Mouse (Mus musculus): Measurements from ENCODE around the gene Tubg2. TPM values are rescaled to one million over a fixed set of nuclear protein-coding genes. Genes with fewer than 3 reads are reported as not detected.
A peak's percentile ranks its signal among the peaks of the same experiment; 100 is the strongest.

The Tubg2 gene
- polyA plus RNA-seq, 1 experiment: 2.4 TPM

DNA sequence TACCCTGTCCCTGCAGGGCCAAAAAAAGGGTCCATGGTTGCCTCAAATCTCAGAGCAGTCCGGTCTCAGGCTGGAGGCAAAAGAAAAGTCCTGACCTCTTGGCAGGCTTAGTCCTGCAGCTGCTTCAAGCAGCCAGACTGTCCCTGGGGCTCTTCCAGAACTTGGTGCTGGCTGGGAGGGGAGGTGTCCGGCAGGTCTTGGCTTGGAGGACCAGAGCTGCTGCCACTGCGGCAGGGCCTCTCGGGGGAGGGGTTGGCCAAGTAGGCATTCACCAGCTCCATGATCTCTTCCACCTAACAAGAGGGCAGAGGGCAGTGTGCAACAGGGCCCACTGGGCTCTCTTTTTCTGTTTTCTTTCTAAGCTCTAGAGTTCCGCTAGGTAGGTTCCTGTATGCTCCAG lies 7.1 kb downstream of the Tubg2 start:
- DNase-seq: no peak
- TF ChIP-seq POLR2A (IDR thresholded peaks at IDR 0.05; ENCODE audit: borderline replicate concordance, extremely low read depth, low read depth, low read length): no peak
- no peak for TF ChIP-seq CTCF (IDR thresholded peaks at IDR 0.05; ENCODE audit: insufficient read depth, low read length)
- 42% methylated on average over 5 of the region's 5 CpGs for WGBS
- Histone ChIP-seq H3K4me3 (replicated peaks; ENCODE audit: extremely low read depth, low read depth, low read length) (no peak overlapping the region), H3K4me1 (ENCODE audit: control insufficient read depth, insufficient read depth, low read length) (peaks cover 6% of the 10 kb centered on the region; the same call in 1 of the 2 replicates)

GRCm38 (mm10) chr11:101163476-101164350 lies 8.0 kb downstream of the Tubg2 start:
- 69% methylated on average over 45 of the region's 49 CpGs for WGBS
- Histone ChIP-seq H3K4me3 (replicated peaks; ENCODE audit: extremely low read depth, low read depth, low read length) (no peak overlapping the region), H3K4me1 (ENCODE audit: control insufficient read depth, insufficient read depth, low read length) (peaks cover 8% of the 10 kb centered on the region; the same call in 1 of the 2 replicates)
- TF ChIP-seq CTCF (IDR thresholded peaks at IDR 0.05; ENCODE audit: insufficient read depth, low read length) (no peak), POLR2A (IDR thresholded peaks at IDR 0.05; ENCODE audit: borderline replicate concordance, extremely low read depth, low read depth, low read length) (no peak)
- no peak for DNase-seq

DNA sequence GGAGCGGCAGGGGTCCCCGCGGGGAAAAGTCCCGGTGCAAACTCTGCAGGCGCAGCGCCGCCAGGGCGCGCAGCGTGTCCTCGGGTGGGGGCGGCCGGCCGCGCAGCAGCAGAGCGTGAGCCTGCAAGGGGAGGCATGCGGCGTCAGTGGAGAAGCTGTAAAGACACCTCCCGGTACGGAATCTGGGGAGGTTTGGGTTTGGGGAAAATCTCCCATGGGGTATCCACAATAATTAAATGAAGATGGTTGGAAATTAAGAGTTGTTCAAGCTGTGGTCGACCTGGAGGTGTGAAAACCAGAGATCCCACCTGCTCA lies 8.6 kb downstream of the Tubg2 start:
- H3K4me3 ChIP-seq (replicated peaks; ENCODE audit: extremely low read depth, low read depth, low read length): no peak overlapping the region
- H3K4me1 ChIP-seq (ENCODE audit: control insufficient read depth, insufficient read depth, low read length): peaks cover 8% of the 10 kb centered on the region; the same call in 1 of the 2 replicates
- 60% methylated on average over 21 of the region's 21 CpGs for WGBS
- no peak for TF ChIP-seq POLR2A (IDR thresholded peaks at IDR 0.05; ENCODE audit: borderline replicate concordance, extremely low read depth, low read depth, low read length)
- TF ChIP-seq CTCF (IDR thresholded peaks at IDR 0.05; ENCODE audit: insufficient read depth, low read length): no peak
- DNase-seq: no peak

DNA sequence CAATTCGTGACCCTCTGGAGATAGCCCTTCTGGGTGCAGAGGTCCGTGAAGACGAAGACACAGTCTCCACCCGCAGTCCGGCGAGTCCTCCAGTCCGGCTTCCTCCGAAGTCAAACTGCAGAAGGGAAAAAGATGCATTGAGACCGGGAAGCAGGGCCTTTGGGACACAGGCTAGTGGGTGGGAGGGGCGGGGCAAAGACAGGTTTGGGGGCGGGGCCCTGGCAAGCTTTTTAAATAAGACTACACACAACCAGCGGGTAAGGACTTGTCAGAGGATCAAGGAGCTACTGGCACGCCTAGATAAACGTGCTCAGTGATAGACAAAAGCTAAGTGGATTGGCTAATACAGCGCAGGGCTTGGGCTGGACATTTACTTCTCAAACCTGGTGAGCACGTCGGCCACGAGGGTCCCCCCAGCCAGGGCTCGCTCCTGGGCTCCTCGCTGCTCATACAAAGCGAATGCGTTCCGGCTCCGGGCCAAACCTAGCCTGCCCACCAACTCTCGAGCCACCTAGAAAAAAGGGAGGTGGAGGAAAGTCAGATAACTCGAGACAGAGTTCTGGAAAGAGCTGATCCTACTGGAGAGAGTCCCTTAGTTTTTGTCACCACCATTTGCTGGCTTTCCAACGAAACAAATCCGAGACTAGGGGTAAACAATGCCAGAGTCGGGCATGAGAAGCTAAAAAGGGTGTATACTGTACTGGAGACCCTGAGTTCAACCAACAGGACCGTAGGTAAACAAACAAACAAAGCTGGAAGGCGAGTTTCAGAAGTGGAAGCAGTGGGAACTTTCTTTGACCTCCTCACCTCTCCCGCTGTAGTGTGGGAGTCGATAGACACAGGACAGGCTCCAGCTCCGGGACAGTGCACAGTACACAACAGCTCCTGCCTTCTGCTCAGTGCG lies 9.2 kb downstream of the Tubg2 start:
- Histone ChIP-seq H3K4me3 (replicated peaks; ENCODE audit: extremely low read depth, low read depth, low read length) (no peak overlapping the region), H3K4me1 (ENCODE audit: control insufficient read depth, insufficient read depth, low read length) (peaks cover 8% of the 10 kb centered on the region; the same call in 1 of the 2 replicates)
- WGBS: 61% methylated on average over 35 of the region's 35 CpGs
- no peak for DNase-seq
- TF ChIP-seq CTCF (IDR thresholded peaks at IDR 0.05; ENCODE audit: insufficient read depth, low read length) (no peak), POLR2A (IDR thresholded peaks at IDR 0.05; ENCODE audit: borderline replicate concordance, extremely low read depth, low read depth, low read length) (no peak)

DNA sequence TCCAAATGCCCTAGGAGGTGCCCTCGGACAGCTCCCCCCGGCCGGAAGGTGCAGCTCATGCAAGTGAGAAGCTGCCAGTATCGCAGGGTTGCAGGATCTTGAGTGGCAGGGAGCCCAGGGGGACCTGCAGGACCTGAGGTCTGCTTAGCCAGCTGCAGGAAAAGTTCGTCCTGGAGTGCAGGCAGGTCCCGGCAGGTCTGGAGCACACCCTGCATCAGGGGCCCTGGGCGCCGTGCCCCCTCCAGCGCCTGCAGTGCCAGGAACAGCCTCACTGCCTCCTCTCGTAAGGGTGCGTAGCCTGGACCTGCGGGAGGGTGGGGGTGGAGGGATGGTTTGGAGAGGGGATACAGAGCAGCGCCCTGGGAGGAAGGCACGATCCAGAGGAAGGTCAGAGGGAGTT lies 10.7 kb downstream of the Tubg2 start:
- 86% methylated on average over 14 of the region's 14 CpGs for WGBS
- DNase-seq: no peak
- no peak for TF ChIP-seq POLR2A (IDR thresholded peaks at IDR 0.05; ENCODE audit: borderline replicate concordance, extremely low read depth, low read depth, low read length)
- no peak for TF ChIP-seq CTCF (IDR thresholded peaks at IDR 0.05; ENCODE audit: insufficient read depth, low read length)
- H3K4me1 ChIP-seq (ENCODE audit: control insufficient read depth, insufficient read depth, low read length): peaks cover 8% of the 10 kb centered on the region; the same call in 1 of the 2 replicates
- H3K4me3 ChIP-seq (replicated peaks; ENCODE audit: extremely low read depth, low read depth, low read length): no peak overlapping the region

DNA sequence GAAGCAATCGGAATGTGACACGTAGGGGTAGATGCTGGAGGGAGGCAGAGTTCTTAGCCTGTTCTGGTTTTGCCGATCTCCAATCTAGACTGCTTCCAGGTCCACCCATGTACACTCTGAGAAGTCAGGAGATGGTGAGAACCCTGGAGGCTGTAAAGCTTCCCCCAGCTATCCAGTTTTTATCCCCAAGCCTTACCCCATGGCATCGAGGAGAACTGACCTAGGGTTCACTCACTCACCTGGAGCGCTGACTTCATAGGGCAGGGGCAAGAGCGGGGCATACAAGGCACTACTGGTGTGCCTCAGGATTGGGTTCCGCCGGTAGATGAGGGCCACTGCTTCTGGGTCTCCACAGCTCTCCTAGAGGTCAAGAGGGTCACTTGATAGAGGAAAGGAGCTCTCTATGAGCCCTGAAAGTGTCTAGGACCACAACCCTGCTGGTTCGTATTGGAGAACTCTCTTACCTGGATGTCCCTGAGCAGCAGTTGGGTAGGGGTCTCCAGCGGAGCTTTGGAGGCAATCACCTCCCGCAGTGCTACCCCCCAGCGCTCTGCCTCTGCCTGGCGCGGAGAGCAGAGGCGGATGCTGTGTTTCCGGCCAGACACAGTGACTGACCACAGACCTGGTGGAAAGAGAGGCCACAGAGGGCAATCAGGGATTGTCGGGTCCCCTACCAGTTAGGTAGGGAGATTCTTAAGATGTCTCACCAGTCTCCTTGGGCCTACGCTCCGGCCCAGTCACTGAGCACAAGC lies 11.7 kb downstream of the Tubg2 start:
- 84% methylated on average over 19 of the region's 19 CpGs for WGBS
- peaks cover 13% of the 10 kb centered on the region; the same call in 1 of the 2 replicates for H3K4me1 ChIP-seq (ENCODE audit: control insufficient read depth, insufficient read depth, low read length)
- TF ChIP-seq CTCF (IDR thresholded peaks at IDR 0.05; ENCODE audit: insufficient read depth, low read length) (no peak), POLR2A (IDR thresholded peaks at IDR 0.05; ENCODE audit: borderline replicate concordance, extremely low read depth, low read depth, low read length) (no peak)
- no peak for DNase-seq
- no peak overlapping the region for H3K4me3 ChIP-seq (replicated peaks; ENCODE audit: extremely low read depth, low read depth, low read length)

- Histone ChIP-seq H3K4me1 (ENCODE audit: control insufficient read depth, insufficient read depth, low read length) (peaks cover 14% of the 10 kb centered on the region), H3K4me3 (replicated peaks; ENCODE audit: extremely low read depth, low read depth, low read length) (no peak overlapping the region)
- 73% methylated on average over 8 of the region's 8 CpGs for WGBS
- TF ChIP-seq POLR2A (IDR thresholded peaks at IDR 0.05; ENCODE audit: borderline replicate concordance, extremely low read depth, low read depth, low read length) (no peak), CTCF (IDR thresholded peaks at IDR 0.05; ENCODE audit: insufficient read depth, low read length) (no peak)
- DNase-seq: no peak
These were observed 12.2 kb downstream of the Tubg2 start for GRCm38 (mm10) chr11:101167963-101168300.

DNA sequence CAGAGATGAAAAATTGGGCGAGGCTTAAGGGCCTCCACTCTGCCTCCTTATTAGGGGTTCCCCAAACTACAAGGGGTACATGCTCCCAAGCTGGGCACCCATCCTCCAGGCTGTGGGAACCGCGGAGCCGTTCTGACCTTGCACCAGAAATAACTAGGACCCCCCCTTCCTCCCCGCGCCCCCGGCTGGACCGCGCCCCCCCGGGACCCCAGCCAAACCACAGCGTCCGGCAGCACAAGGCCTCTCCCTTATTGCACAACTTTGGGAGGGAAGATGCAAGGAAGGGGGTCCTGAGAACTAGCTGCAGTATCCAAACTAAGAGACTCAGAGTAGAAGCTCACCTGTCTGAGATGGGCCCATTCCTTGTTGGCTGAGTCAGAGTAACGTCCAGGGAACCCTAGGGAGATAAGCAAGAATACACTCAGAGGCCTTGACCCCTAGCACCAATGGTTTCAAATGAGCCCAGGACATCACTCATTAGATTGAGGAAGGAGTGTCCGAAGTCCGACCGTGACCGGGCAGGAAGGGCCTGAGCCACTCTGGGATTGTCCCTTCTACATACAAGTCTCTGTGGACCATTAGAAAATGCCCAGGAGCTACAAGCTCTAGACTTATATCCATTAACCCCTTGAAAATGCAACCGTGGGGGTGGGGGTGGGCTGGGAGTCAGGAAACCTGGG lies 12.7 kb downstream of the Tubg2 start:
- 43% methylated on average over 18 of the region's 18 CpGs for WGBS
- TF ChIP-seq POLR2A (IDR thresholded peaks at IDR 0.05; ENCODE audit: borderline replicate concordance, extremely low read depth, low read depth, low read length): no peak
- no peak for TF ChIP-seq CTCF (IDR thresholded peaks at IDR 0.05; ENCODE audit: insufficient read depth, low read length)
- DNase-seq: no peak
- peak overlapping the region; percentile 6 for H3K4me3 ChIP-seq (replicated peaks; ENCODE audit: extremely low read depth, low read depth, low read length)
- H3K4me1 ChIP-seq (ENCODE audit: control insufficient read depth, insufficient read depth, low read length): peaks cover 15% of the 10 kb centered on the region

Data from lung, adult 2 months (tissue).